Mouse (Mus musculus) liver, postnatal 0 days (tissue): ENCODE measurements around the gene Plekha7. TPM values are rescaled to one million over a fixed set of nuclear protein-coding genes. Genes with fewer than 3 reads are reported as not detected.

Source experiments
- ATAC-seq: fragments of 200-750 bp; cut with Nextera tagmentation; 2 replicates; pipeline ENCODE4 v1.8.0; 2017; ENCODE audit warnings: mild to moderate bottlenecking, moderate library complexity
- DNase-seq: peaks from one replicate; pipeline ENCODE4 v3.0.0-alpha.2; 2016
- H3K27ac ChIP-seq: fragments of 300-500 bp; sonication (generic); 2 replicates; pipeline ENCODE4 v1.5.1; 2014; ENCODE audit warnings: antibody characterized with exemption, moderate library complexity, mild to moderate bottlenecking, low read depth
- H3K27me3 ChIP-seq: fragments of 300-500 bp; sonication (generic); 2 replicates; pipeline ENCODE4 v1.6.1; 2014; ENCODE audit warnings: low read length, control low read depth, mixed read lengths; ENCODE audit not compliant: insufficient read depth
- H3K36me3 ChIP-seq: fragments of 300-500 bp; sonication (generic); replicated peaks from 2 replicates; pipeline ENCODE4 v1.6.1; 2014; ENCODE audit warnings: mild to moderate bottlenecking, control low read depth, low read length, moderate library complexity, mixed read lengths; ENCODE audit not compliant: insufficient read depth
- H3K4me1 ChIP-seq: fragments of 300-500 bp; sonication (generic); 2 replicates; pipeline ENCODE4 v1.6.1; 2014; ENCODE audit warnings: antibody characterized with exemption, mild to moderate bottlenecking, control low read depth; ENCODE audit not compliant: insufficient read depth
- H3K4me2 ChIP-seq: fragments of 300-500 bp; sonication (generic); 2 replicates; pipeline ENCODE4 v1.6.1; 2014; ENCODE audit warnings: low read depth, mild to moderate bottlenecking, low read length, moderate library complexity, mixed read lengths
- H3K4me3 ChIP-seq: fragments of 300-500 bp; sonication (generic); 2 replicates; pipeline ENCODE4 v1.5.1; 2014; ENCODE audit warnings: low read depth, low read length
- H3K9ac ChIP-seq: fragments of 300-500 bp; sonication (generic); replicated peaks from 2 replicates; pipeline ENCODE4 v1.6.1; 2014; ENCODE audit warnings: mild to moderate bottlenecking, moderate library complexity
- H3K9me3 ChIP-seq: fragments of 300-500 bp; sonication (generic); 2 replicates; pipeline ENCODE4 v1.6.1; 2016; ENCODE audit warnings: mild to moderate bottlenecking, control low read depth, low read length, mixed read lengths
- CTCF ChIP-seq: sonication (generic); IDR thresholded peaks from 2 replicates; pipeline ENCODE4 v1.5.1; 2016; ENCODE audit warnings: antibody characterized with exemption, low read depth
- EP300 ChIP-seq: IDR thresholded peaks from 2 replicates; pipeline ENCODE4 v1.6.1; 2016; ENCODE audit warnings: antibody characterized with exemption, low read depth, mild to moderate bottlenecking
- WGBS: fragments of 180-500 bp; shearing (Covaris S2); extraction: QIAGEN DNeasy Blood & Tissue Kit; methylation state at CpG from one replicate; pipeline ENCODE4 v1.1.7; 2014; ENCODE audit not compliant: insufficient replicate concordance; 5-methylcytosine and 5-hydroxymethylcytosine counted together
- polyA plus RNA-seq: library from polyadenylated mRNA; unstranded; fragments of >200 nt; fragmentation: Nextera tagmentation; extraction: Ambion mirVana; gene quantifications from 2 replicates; pipeline ENCODE4 v1.2.1, GENCODE M21; 2015

Gene Plekha7
- polyA plus RNA-seq, 1 experiment from 2014 or later = 1.8 TPM

DNA sequence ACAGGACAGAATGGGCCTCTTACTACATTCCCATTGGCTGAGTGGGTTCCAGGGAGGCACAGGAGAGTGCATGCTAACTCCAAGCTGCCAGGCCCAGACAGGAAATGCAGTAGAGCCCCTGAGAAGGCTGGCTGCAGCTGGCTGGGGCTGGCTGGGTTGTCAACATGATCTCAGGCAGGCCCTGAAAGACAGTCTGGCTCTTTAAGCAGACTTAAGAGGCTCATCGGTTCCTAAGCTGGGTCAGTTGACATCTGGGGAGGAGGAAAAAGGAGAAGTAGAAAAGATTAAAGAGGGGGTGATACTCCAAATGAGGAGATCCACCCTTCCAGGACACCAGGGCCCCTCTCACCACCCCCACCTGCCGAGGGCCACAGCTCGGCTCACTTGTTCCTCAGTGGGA is 13.2 kb downstream of the Plekha7 start:
- Histone ChIP-seq H3K4me1 (peaks cover 25% of the 10 kb centered on the region), H3K9me3 (no peaks in the 10 kb centered on the region), H3K27ac (peak overlapping the region; percentile 72), H3K9ac (no peak overlapping the region), H3K4me2 (no peak overlapping the region), H3K27me3 (no peaks in the 10 kb centered on the region), H3K4me3 (no peak overlapping the region), H3K36me3 (no peaks in the 10 kb centered on the region)
- ATAC-seq (peak; percentile 58), DNase-seq (no peak)
- 21% methylated on average over 3 of the region's 3 CpGs for WGBS
- TF ChIP-seq CTCF = no peak
- TF ChIP-seq EP300 = no peak

DNA sequence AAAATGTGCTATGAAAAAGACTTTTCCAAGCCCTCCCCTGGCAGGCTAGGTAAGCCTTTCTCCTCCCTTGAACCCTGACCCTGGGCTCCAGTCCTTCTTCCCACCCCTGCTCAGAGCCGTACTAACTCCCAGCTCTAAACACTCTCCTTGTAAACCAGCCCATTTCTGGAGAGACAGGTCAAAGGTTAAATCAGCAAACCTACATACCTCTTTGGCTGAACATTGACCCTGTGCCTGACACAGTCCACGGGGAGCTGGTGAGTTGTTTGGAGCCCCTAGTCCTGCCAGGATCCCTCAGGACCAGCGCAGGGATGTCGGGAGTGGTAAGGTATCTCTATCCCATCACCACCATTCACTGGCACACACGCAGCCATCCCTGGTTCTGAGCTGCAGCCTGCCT is 15.8 kb downstream of the Plekha7 start:
- H3K27ac ChIP-seq = peak overlapping the region; percentile 44; the same call in 1 of the 2 replicates
- DNase-seq (no peak), ATAC-seq (peak; percentile 57)
- H3K27me3 ChIP-seq = no peaks in the 10 kb centered on the region
- H3K36me3 ChIP-seq = no peaks in the 10 kb centered on the region
- WGBS = 61% methylated on average over 5 of the region's 5 CpGs
- H3K4me2 ChIP-seq = 0 out of 2 replicates have a peak overlapping the region, but pooled peaks have one; percentile 13
- TF ChIP-seq EP300 = no peak
- TF ChIP-seq CTCF = no peak
- H3K4me3 ChIP-seq = no peak overlapping the region
- no peaks in the 10 kb centered on the region for H3K9me3 ChIP-seq
- peak overlapping the region; percentile 16; the same call in 1 of the 2 replicates for H3K9ac ChIP-seq
- peaks cover 43% of the 10 kb centered on the region for H3K4me1 ChIP-seq

DNA sequence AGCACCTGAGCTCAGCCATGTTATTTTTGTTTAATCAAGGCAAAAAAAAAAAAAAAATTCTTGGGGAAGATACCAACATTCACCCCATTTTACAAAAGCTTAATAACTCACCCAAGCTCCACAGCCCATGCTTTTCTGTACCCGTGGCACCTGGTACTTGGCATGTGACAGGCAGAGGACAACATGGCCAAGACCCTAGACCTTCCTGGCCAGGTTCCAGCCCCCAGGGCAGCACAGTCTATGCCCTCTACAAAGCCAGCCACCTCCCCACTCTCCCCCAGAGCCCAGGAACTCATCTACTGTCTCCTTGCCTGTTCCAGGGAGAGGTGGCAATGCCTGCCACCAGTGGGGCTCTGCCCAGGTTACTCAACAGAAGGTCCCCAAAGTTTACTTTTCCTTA is 17.6 kb downstream of the Plekha7 start:
- Histone ChIP-seq H3K36me3 (no peaks in the 10 kb centered on the region), H3K9me3 (no peaks in the 10 kb centered on the region), H3K4me3 (no peak overlapping the region), H3K9ac (no peak overlapping the region), H3K27me3 (no peaks in the 10 kb centered on the region), H3K4me1 (peaks cover 58% of the 10 kb centered on the region), H3K4me2 (no peak overlapping the region), H3K27ac (peak overlapping the region; percentile 13; the same call in 1 of the 2 replicates)
- DNase-seq (peak; percentile 25), ATAC-seq (peak; percentile 13; the same call in 1 of the 2 replicates)
- WGBS = 70% methylated on average over 1 of the region's 1 CpGs
- TF ChIP-seq CTCF = no peak
- TF ChIP-seq EP300 = no peak

DNA sequence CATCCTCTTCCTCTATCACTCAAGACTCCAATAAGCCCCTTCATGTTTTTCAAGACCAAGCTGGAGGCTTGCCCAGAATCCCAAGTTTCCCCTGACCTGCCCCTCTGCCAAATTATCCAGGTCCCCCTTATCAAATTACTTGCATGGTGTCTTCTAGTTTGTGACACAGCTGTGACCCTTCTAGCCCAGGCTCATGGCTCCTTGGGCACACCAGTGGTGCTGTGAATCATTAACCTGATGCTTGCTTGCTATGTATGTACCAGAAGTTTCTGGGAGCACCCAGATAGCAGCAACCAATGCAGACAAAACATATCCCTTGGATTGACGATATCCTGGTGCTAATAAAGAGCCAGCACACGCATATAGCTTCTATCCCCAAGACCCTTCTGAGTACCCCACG is 19.2 kb downstream of the Plekha7 start:
- ATAC-seq (no peak), DNase-seq (no peak)
- 53% methylated on average over 3 of the region's 3 CpGs for WGBS
- Histone ChIP-seq H3K27ac (peak overlapping the region; percentile 44; the same call in 1 of the 2 replicates), H3K9ac (no peak overlapping the region), H3K36me3 (no peaks in the 10 kb centered on the region), H3K4me1 (peaks cover 54% of the 10 kb centered on the region), H3K4me3 (no peak overlapping the region), H3K4me2 (no peak overlapping the region), H3K27me3 (no peaks in the 10 kb centered on the region), H3K9me3 (no peaks in the 10 kb centered on the region)
- no peak for TF ChIP-seq EP300
- no peak for TF ChIP-seq CTCF

DNA sequence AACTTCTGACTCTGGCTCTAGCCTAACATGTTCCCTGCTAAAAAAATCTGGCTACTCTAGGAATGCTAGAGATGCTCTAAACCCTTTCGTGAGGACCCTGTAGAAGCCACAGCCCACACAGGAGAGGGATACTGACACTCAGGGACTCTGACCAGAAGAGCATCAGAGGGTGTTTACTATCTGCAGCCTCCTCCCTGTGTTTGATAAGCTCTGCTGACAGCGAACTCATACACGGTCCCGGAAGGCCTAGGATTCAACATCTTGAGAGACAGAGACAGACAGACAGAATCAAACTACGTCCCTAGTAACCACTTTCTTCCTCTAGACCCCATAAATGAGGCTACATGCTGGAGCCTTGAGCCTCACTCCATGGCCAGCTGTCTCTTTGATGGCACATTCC is 20.2 kb downstream of the Plekha7 start:
- Histone ChIP-seq H3K4me3 (no peak overlapping the region), H3K36me3 (no peaks in the 10 kb centered on the region), H3K4me1 (peaks cover 53% of the 10 kb centered on the region), H3K9me3 (no peaks in the 10 kb centered on the region), H3K27me3 (no peaks in the 10 kb centered on the region), H3K27ac (peak overlapping the region; percentile 44), H3K9ac (no peak overlapping the region), H3K4me2 (no peak overlapping the region)
- ATAC-seq = no peak
- no peak for TF ChIP-seq EP300
- TF ChIP-seq CTCF = no peak
- no peak for DNase-seq
- 60% methylated on average over 5 of the region's 5 CpGs for WGBS

DNA sequence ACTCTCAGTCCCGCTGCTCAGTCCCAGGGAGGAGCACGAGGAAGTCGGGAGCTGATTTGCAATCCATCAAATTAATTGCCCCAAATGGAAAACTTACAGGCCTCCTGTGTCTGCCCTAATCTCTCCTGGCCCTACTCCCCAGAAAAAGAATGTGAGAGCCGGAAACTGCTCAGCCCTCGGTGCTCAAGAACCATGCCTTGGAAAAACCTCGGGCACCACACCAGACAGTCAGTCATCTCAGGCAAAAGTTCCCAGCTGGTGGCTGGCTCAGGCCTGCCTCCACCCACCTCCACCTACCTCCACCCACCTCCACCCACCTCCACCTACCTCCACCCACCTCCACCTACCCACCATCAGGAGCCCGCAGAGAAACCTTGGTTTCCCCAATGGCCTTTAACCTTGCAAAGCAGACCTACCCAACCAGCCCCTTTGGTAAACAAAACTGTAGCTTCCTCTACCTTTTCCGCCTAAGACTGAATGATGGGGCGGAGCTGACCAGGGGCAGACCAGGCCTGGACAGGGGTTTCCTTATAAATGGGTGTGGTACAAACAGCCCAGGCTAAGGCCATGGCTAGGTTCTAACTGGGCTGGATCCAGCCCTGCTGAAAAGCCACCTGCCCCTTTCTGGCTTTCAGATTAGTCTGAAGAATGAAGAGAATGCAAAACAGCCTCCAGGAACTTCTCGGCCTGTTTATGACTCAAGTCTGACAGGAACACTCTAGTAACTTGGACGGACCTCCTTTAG is 21.4 kb downstream of the Plekha7 start:
- TF ChIP-seq EP300 (no peak), CTCF (no peak)
- WGBS = 50% methylated on average over 11 of the region's 11 CpGs
- ATAC-seq (no peak), DNase-seq (no peak)
- Histone ChIP-seq H3K4me2 (no peak overlapping the region), H3K9ac (no peak overlapping the region), H3K27me3 (no peaks in the 10 kb centered on the region), H3K4me3 (no peak overlapping the region), H3K4me1 (peaks cover 51% of the 10 kb centered on the region), H3K36me3 (no peaks in the 10 kb centered on the region), H3K9me3 (no peaks in the 10 kb centered on the region), H3K27ac (peak overlapping the region; percentile 44)
